Mouse (Mus musculus) kidney, adult 2 months (tissue): ENCODE measurements around the gene Defb45. TPM values are rescaled to one million over a fixed set of nuclear protein-coding genes. Genes with fewer than 3 reads are reported as not detected.

Experiments used
- DNase-seq: peaks from one replicate; pipeline ENCODE4 v3.0.0; 2021
- H3K27ac ChIP-seq: fragments of 200-500 bp; 2 replicates; pipeline ENCODE4 v1.5.1; 2012; ENCODE audit warnings: low read depth, low read length, control low read depth, inconsistent platforms; ENCODE audit not compliant: insufficient read depth
- H3K27me3 ChIP-seq: fragments of 200-500 bp; replicated peaks from 2 replicates; pipeline ENCODE4 v1.6.1; 2012; ENCODE audit warnings: mild to moderate bottlenecking, moderate library complexity, low read length, inconsistent platforms; ENCODE audit not compliant: control insufficient read depth, insufficient read depth
- H3K36me3 ChIP-seq: fragments of 200-500 bp; 2 replicates; pipeline ENCODE4 v1.6.1; 2012; ENCODE audit warnings: mild to moderate bottlenecking, moderate library complexity, low read length, inconsistent platforms; ENCODE audit not compliant: control insufficient read depth, insufficient read depth
- H3K4me1 ChIP-seq: fragments of 200-500 bp; 2 replicates; pipeline ENCODE4 v1.6.1; 2011; ENCODE audit warnings: low read length; ENCODE audit not compliant: control insufficient read depth, insufficient read depth
- H3K4me3 ChIP-seq: fragments of 200-500 bp; 2 replicates; pipeline ENCODE4 v1.5.1; 2011; ENCODE audit warnings: mild to moderate bottlenecking, low read depth, low read length, control low read depth; ENCODE audit not compliant: insufficient read depth
- CTCF ChIP-seq: fragments of 200-500 bp; conservative IDR thresholded peaks from 2 replicates; pipeline ENCODE4 v1.5.1; 2011; ENCODE audit warnings: low read depth, mild to moderate bottlenecking, control low read depth, low read length, moderate library complexity, mixed read lengths; ENCODE audit not compliant: insufficient read depth, insufficient read length
- POLR2A ChIP-seq: fragments of 200-500 bp; IDR thresholded peaks from one replicate; pipeline ENCODE4 v1.6.1; 2011; ENCODE audit warnings: low read depth, low read length, control low read depth
- WGBS: fragments of 180-500 bp; shearing (Covaris S2); methylation state at CpG from one replicate; pipeline ENCODE4 v1.1.7; 2018; 5-methylcytosine and 5-hydroxymethylcytosine counted together
- polyA plus RNA-seq: library from polyadenylated mRNA; depleted of rRNA; stranded (reverse); fragments of >200 nt; gene quantifications from 2 replicates; pipeline ENCODE4 v1.2.3, GENCODE M21; 2012; rRNA removed

The Defb45 gene
- polyA plus RNA-seq, 1 experiment, result not detected

DNA sequence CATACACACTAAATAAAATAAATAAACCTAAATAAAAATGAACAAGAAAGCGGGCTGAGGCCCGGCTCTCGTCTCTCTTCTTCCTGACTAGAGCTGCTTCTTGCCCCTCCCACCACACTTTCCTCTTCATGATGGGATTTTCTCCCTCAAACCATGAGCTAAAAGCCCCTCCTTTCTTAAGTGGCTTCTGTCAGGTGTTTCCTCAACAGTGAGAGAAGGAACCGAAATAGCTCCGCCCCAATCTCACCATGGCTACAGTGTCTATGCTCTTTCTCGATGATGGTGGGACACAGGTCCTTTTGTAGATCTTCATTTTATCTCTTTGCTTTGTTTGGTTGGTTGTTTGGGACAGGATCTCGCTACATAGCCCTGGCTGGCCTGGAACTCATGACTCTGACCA is 42.5 kb downstream of the Defb45 start:
- DNase-seq, result no peak
- no peak overlapping the region for H3K4me3 ChIP-seq
- 88% methylated on average over 7 of the region's 7 CpGs for WGBS
- H3K36me3 ChIP-seq, result no peaks in the 10 kb centered on the region
- no peaks in the 10 kb centered on the region; the same call in 1 of the 2 replicates for H3K4me1 ChIP-seq
- H3K27me3 ChIP-seq, result no peaks in the 10 kb centered on the region
- TF ChIP-seq POLR2A (no peak), CTCF (no peak)
- no peak overlapping the region for H3K27ac ChIP-seq

DNA sequence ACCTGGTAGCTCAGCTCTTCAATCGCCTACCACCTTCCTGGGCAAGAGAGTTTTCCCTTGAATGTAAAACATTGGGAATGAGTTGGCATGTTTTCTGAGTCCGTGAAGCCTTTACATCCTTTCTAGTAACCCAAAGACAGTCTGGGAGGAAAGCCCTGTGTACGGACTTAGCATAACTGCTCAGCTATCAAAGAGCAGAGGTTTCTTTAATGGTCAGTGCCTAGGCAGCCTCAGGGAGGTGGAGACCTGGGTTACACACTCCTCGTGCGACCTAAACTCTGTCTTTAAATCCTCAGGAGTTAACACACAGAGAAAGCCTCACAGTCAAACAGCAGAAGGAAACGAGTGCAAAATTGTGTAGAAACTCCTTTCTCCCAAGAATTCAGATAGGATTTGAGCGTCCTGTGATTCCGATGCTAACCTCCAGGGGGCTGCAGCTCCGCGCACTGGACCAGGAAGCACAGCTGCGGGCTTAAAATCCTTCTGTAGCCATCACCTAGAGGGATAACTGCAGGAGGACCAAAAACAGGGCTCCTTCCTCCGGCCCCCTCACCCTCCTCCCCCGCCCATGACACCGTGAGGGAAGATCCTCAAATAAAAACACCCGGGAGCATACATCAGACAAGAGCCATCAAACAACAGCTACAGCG is 45.3 kb downstream of the Defb45 start:
- TF ChIP-seq CTCF, result peak; percentile 77
- no peak for TF ChIP-seq POLR2A
- no peak overlapping the region for H3K4me3 ChIP-seq
- no peaks in the 10 kb centered on the region for H3K27me3 ChIP-seq
- no peak overlapping the region for H3K27ac ChIP-seq
- DNase-seq, result peak; percentile 79
- WGBS, result 9% methylated on average over 16 of the region's 16 CpGs
- H3K4me1 ChIP-seq, result no peaks in the 10 kb centered on the region; the same call in 1 of the 2 replicates
- H3K36me3 ChIP-seq, result no peaks in the 10 kb centered on the region

DNA sequence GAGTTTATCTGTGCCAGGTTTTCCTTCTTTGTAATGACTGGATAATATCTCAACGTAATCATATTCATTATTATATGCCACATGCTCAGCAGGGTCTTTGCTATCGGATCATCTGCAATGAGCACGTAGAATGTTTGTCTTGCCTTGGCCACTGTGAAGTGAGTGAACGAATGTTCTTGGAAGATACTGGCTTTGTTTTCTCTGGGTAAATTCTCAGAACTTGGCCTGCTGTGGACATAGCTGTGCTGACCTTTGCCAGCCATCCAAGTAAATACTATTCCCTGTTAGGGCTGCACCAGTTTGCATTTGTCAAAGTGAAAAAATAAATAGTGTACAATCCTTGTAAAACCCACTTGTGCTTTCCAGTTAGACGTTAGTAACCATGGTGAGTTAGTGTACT is 51.1 kb downstream of the Defb45 start:
- no peaks in the 10 kb centered on the region for H3K36me3 ChIP-seq
- no peaks in the 10 kb centered on the region for H3K27me3 ChIP-seq
- peak; percentile 77 for DNase-seq
- TF ChIP-seq POLR2A (no peak), CTCF (no peak)
- H3K27ac ChIP-seq, result no peak overlapping the region
- H3K4me1 ChIP-seq, result peaks cover 8% of the 10 kb centered on the region
- no peak overlapping the region for H3K4me3 ChIP-seq
- 62% methylated on average over 5 of the region's 5 CpGs for WGBS

DNA sequence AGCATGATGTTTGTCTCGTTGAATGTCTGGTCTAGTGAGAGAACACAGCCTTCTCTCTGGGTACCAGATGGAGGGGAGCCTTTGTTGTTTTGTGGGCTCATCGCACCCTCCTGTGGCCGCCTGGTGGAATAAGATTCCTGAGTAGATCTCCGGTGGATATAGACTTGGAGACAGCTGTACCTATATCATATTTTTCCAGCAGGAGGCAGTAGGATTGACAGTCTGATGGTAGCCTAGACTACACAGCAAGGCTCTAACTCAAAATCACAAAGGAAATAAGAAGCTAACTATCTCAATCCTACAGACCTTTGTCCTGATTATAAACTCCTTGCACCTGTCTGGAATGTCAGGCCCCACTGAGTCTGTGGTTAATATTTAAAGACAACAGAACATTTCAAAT is 54.5 kb downstream of the Defb45 start:
- 10% methylated on average over 4 of the region's 4 CpGs for WGBS
- H3K4me3 ChIP-seq, result no peak overlapping the region
- H3K27ac ChIP-seq, result peak overlapping the region; percentile 70; the same call in 1 of the 2 replicates
- H3K4me1 ChIP-seq, result peaks cover 8% of the 10 kb centered on the region
- no peaks in the 10 kb centered on the region for H3K36me3 ChIP-seq
- H3K27me3 ChIP-seq, result no peaks in the 10 kb centered on the region
- peak; percentile 83 for DNase-seq
- TF ChIP-seq POLR2A (no peak), CTCF (peak; percentile 64)

DNA sequence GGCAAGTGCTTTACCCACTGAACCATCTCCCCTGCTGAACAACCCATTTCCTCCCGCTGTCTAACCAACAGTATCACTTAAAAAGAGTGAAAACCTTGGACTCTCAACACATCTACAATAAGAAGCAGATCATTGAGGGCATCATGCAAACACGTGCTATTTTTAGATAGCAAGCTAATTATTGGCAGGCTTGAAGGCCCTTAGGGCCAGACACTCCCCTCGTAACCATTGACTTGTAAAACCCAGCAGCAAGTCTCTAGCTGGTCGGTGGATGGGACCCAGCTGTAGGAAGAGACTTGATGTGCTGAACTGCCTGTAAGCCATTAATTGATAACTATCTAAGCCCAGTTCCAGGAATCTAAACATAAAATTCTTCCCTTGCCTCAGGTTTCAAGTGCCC is 55.7 kb downstream of the Defb45 start:
- WGBS, result 30% methylated on average over 4 of the region's 4 CpGs
- Histone ChIP-seq H3K27me3 (no peaks in the 10 kb centered on the region), H3K4me1 (peaks cover 8% of the 10 kb centered on the region), H3K36me3 (no peaks in the 10 kb centered on the region), H3K4me3 (no peak overlapping the region), H3K27ac (peak overlapping the region; percentile 47; the same call in 1 of the 2 replicates)
- no peak for TF ChIP-seq CTCF
- no peak for TF ChIP-seq POLR2A
- peak; percentile 88 for DNase-seq

Other genes starting within 250 kb of the Defb45 start
- 0.12 and 0.50 TPM in 2 replicates for gene Nrsn2, start 222.8 kb downstream of the Defb45 start, polyA plus RNA-seq
- gene Sox12, start 201.3 kb downstream of the Defb45 start, polyA plus RNA-seq, result 9.1 and 9.5 TPM in 2 replicates
- 3.8 and 4.3 TPM in 2 replicates for gene Zcchc3, start 184.4 kb downstream of the Defb45 start, polyA plus RNA-seq
- gene 6820408C15Rik, start 183.8 kb downstream of the Defb45 start, polyA plus RNA-seq, result 0.69 and 0.78 TPM in 2 replicates
- gene Defb23, start 134.8 kb downstream of the Defb45 start, polyA plus RNA-seq, result not detected in 2 replicates
- not detected in 2 replicates for gene Defb20, start 122.3 kb downstream of the Defb45 start, polyA plus RNA-seq
- not detected in 2 replicates for gene Defb22, start 109.3 kb downstream of the Defb45 start, polyA plus RNA-seq
- gene Defb26, start 87.7 kb downstream of the Defb45 start, polyA plus RNA-seq, result 1.0 and 2.0 TPM in 2 replicates
- gene Defb28, start 81.1 kb downstream of the Defb45 start, polyA plus RNA-seq, result 0.30 TPM in 1 of 2 replicates, not detected in the other
- 159 and 165 TPM in 2 replicates for gene Defb29, start 59.3 kb downstream of the Defb45 start, polyA plus RNA-seq
- gene Gm17416, start 30.1 kb downstream of the Defb45 start, polyA plus RNA-seq, result not detected in 2 replicates
- gene Defb21, start 26.7 kb downstream of the Defb45 start, polyA plus RNA-seq, result not detected in 2 replicates
- 2.3 and 2.9 TPM in 2 replicates for gene Defb19, start 19.1 kb downstream of the Defb45 start, polyA plus RNA-seq
- 0.27 and 0.52 TPM in 2 replicates for gene Defb36, start 4.9 kb upstream of the Defb45 start, polyA plus RNA-seq
- 1.0 TPM in 1 of 2 replicates, not detected in the other for gene Defb25, start 23.7 kb upstream of the Defb45 start, polyA plus RNA-seq
- gene Rem1, start 27.6 kb upstream of the Defb45 start, polyA plus RNA-seq, result 10.5 and 13.5 TPM in 2 replicates
- 129 and 161 TPM in 2 replicates for gene H13, start 70.1 kb upstream of the Defb45 start, polyA plus RNA-seq
- 8.4 and 10.1 TPM in 2 replicates for gene Mcts2, start 87.6 kb upstream of the Defb45 start, polyA plus RNA-seq
- gene Id1, start 136.9 kb upstream of the Defb45 start, polyA plus RNA-seq, result 156 and 235 TPM in 2 replicates
- 2.9 and 3.1 TPM in 2 replicates for gene Cox4i2, start 154.8 kb upstream of the Defb45 start, polyA plus RNA-seq
- gene Bcl2l1, start 232.3 kb upstream of the Defb45 start, polyA plus RNA-seq, result 126 and 129 TPM in 2 replicates
- 0.22 and 0.39 TPM in 2 replicates for gene Tpx2, start 248.6 kb upstream of the Defb45 start, polyA plus RNA-seq